Mouse (Mus musculus): ENCODE results near the gene Nr2f2.

DNA sequence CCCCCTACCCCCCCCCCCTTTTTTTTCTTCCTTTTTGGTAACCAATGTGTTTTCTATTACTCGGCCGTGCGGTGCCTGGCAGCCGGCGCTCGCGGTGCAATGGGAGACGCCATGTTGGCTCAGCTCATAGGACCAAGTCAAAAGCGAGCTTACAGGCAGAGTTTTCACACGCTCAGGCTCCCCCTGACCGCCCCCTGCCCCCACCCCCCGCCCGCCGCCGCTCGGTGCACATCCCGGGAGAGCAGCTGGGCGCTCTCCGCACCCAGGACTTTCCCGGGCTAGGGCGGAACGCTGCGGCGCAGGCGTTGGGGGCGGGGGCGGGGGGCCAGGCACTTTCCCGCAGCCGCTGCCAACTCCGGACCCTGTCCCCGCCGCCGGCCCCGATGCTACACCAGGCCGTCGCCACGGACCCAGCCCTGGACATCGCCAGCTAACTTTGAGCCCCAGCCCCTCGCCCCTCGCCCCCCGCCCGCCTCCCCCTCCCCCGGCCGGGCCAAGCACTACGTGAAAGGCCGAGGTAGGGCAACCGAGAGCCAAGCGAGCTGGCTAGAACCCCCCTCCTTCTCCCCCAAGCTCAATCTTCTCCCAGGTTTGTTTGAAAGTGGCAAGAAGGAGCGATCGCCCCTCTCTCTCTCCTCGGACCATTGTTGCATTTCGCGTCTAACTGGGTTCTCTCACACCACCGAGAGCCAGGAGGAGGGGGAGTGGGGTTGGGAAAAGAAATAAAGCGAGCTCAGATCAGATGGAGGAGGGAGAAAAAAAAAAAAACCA lies 15.6 kb downstream of the Nr2f2 start:
- TF ChIP-seq POLR2A (IDR thresholded peaks at IDR 0.05; ENCODE audit: low read depth, low read length) (no peak), CTCF (conservative IDR thresholded peaks at IDR 0.05; ENCODE audit: insufficient read depth, insufficient read length, low read depth, low read length) (no peak)
